ENCODE assay signal across 29 mouse cellular contexts in genomic region chr7:130743239-130744025, GRCm38 (mm10). TPM values are rescaled to one million over a fixed set of nuclear protein-coding genes. Genes with fewer than 3 reads are reported as not detected.
DNase-seq lines count a peak whose midpoint lies in the region; ATAC-seq and TF ChIP-seq lines count a peak whose summit lies in the region.
"Had no signal": no experiment of that assay in that cellular context is flagged by ENCODE, and none has a peak within 500 bp of the region (broad histone marks: within the 10 kb centered on the region; RNA-seq: fewer than 3 reads in every experiment).

No protein-coding gene starts in this region.

- TF ChIP-seq CTCF in heart, postnatal 0 days (IDR thresholded peaks at IDR 0.05; ENCODE audit: low read depth) = no peak

- no peak overlapping the region for H3K4me3 ChIP-seq in heart, postnatal 0 days (ENCODE audit: low read depth, low read length)
- no peak overlapping the region for H3K4me3 ChIP-seq in heart, embryonic 11.5 days (ENCODE audit: low read depth, low read length)
- no peak overlapping the region for H3K4me3 ChIP-seq in midbrain, embryonic 12.5 days
- H3K4me3 ChIP-seq in midbrain, embryonic 11.5 days (ENCODE audit: low read depth, low read length) = no peak overlapping the region
- no peak overlapping the region for H3K4me3 ChIP-seq in embryonic facial prominence, embryonic 13.5 days
- H3K4me3 ChIP-seq in forebrain, embryonic 15.5 days = no peak overlapping the region
- H3K4me3 ChIP-seq: forebrain, embryonic 10.5 days; heart, embryonic 15.5 days; hindbrain, embryonic 10.5 days; intestine, embryonic 15.5 days; limb, embryonic 12.5 days; liver, embryonic 13.5 days; myocyte had no signal

- TF ChIP-seq EP300 in heart, postnatal 0 days (IDR thresholded peaks at IDR 0.05; ENCODE audit: low read depth) = no peak

- no peak for DNase-seq in heart, postnatal 0 days (ENCODE audit: low spot score)
- DNase-seq in midbrain, embryonic 11.5 days (ENCODE audit: low spot score, missing footprints) = no peak
- no peak for DNase-seq in left cerebral cortex, postnatal 14 days (ENCODE audit: low spot score in 2 of 2)
- DNase-seq: adrenal gland, adult 2 months; cerebellum, adult 11-12 months; cerebellum, postnatal 10 days; forebrain, postnatal 0 days; gastrocnemius, postnatal 36 days; kidney, adult 8-10 months; kidney, postnatal 10 days; liver, embryonic 13.5 days; lung, adult 2 months; lung, postnatal 4 days; right cerebral cortex, postnatal 14 days; spleen, adult 18-20 months had no signal

- H3K4me1 ChIP-seq in heart, postnatal 0 days (ENCODE audit: control insufficient read depth, insufficient read depth) = no peaks in the 10 kb centered on the region; the same call in 1 of the 2 replicates
- H3K4me1 ChIP-seq in heart, embryonic 11.5 days (ENCODE audit: control insufficient read depth, insufficient read depth, low read length) = no peaks in the 10 kb centered on the region; the same call in 1 of the 2 replicates
- H3K4me1 ChIP-seq in midbrain, embryonic 12.5 days = no peaks in the 10 kb centered on the region
- no peaks in the 10 kb centered on the region for H3K4me1 ChIP-seq in midbrain, embryonic 11.5 days (ENCODE audit: control insufficient read depth, insufficient read depth, low read length)
- peaks cover 6% of the 10 kb centered on the region; the same call in 1 of the 2 replicates for H3K4me1 ChIP-seq in embryonic facial prominence, embryonic 13.5 days
- H3K4me1 ChIP-seq in forebrain, embryonic 15.5 days = no peaks in the 10 kb centered on the region
- H3K4me1 ChIP-seq: forebrain, embryonic 10.5 days; intestine, embryonic 15.5 days; limb, embryonic 12.5 days; liver, embryonic 13.5 days had no signal

- WGBS in heart, postnatal 0 days = 69% methylated on average over 9 of the region's 9 CpGs
- 85% methylated on average over 9 of the region's 9 CpGs for WGBS in heart, embryonic 11.5 days (ENCODE audit: insufficient replicate concordance)
- 85% methylated on average over 9 of the region's 9 CpGs for WGBS in midbrain, embryonic 12.5 days
- 89% methylated on average over 9 of the region's 9 CpGs for WGBS in midbrain, embryonic 11.5 days
- 66% methylated on average over 9 of the region's 9 CpGs for WGBS in embryonic facial prominence, embryonic 13.5 days
- 86% methylated on average over 9 of the region's 9 CpGs for WGBS in forebrain, embryonic 15.5 days

- intact Hi-C loops in left cerebral cortex, postnatal 14 days (cut with DNase I) = no loop called here

- no peaks in the 10 kb centered on the region for H3K9me3 ChIP-seq in heart, postnatal 0 days (replicated peaks; ENCODE audit: control insufficient read depth, low read length)
- no peaks in the 10 kb centered on the region for H3K9me3 ChIP-seq in heart, embryonic 11.5 days (replicated peaks; ENCODE audit: control insufficient read depth, low read length)
- H3K9me3 ChIP-seq in midbrain, embryonic 12.5 days = no peaks in the 10 kb centered on the region
- H3K9me3 ChIP-seq in midbrain, embryonic 11.5 days (ENCODE audit: control insufficient read depth, low read length) = no peaks in the 10 kb centered on the region
- H3K9me3 ChIP-seq in embryonic facial prominence, embryonic 13.5 days = no peaks in the 10 kb centered on the region
- no peaks in the 10 kb centered on the region for H3K9me3 ChIP-seq in forebrain, embryonic 15.5 days
- H3K9me3 ChIP-seq: forebrain, embryonic 10.5 days; heart, embryonic 15.5 days; hindbrain, embryonic 10.5 days; intestine, embryonic 15.5 days; limb, embryonic 12.5 days; liver, embryonic 13.5 days had no signal

- H3K27me3 ChIP-seq in heart, postnatal 0 days (ENCODE audit: control insufficient read depth, insufficient read depth, low read length) = no peaks in the 10 kb centered on the region
- H3K27me3 ChIP-seq in heart, embryonic 11.5 days (ENCODE audit: control insufficient read depth, insufficient read depth, low read length) = no peaks in the 10 kb centered on the region
- H3K27me3 ChIP-seq in midbrain, embryonic 12.5 days = no peaks in the 10 kb centered on the region
- no peaks in the 10 kb centered on the region for H3K27me3 ChIP-seq in midbrain, embryonic 11.5 days (ENCODE audit: control insufficient read depth, insufficient read depth, low read length)
- H3K27me3 ChIP-seq in embryonic facial prominence, embryonic 13.5 days = no peaks in the 10 kb centered on the region
- no peaks in the 10 kb centered on the region for H3K27me3 ChIP-seq in forebrain, embryonic 15.5 days
- H3K27me3 ChIP-seq: heart, embryonic 15.5 days; intestine, embryonic 15.5 days; limb, embryonic 12.5 days; liver, embryonic 13.5 days; Patski had no signal

- no peak overlapping the region for H3K27ac ChIP-seq in heart, postnatal 0 days (ENCODE audit: low read depth)
- no peak overlapping the region for H3K27ac ChIP-seq in heart, embryonic 11.5 days (ENCODE audit: low read depth, low read length)
- 0 out of 2 replicates have a peak overlapping the region, but pooled peaks have one; percentile 35 for H3K27ac ChIP-seq in midbrain, embryonic 12.5 days (replicated peaks)
- H3K27ac ChIP-seq in midbrain, embryonic 11.5 days (ENCODE audit: low read depth, low read length) = no peak overlapping the region
- H3K27ac ChIP-seq in embryonic facial prominence, embryonic 13.5 days = peak overlapping the region; percentile 36
- H3K27ac ChIP-seq in forebrain, embryonic 15.5 days (replicated peaks) = no peak overlapping the region
- H3K27ac ChIP-seq: forebrain, embryonic 10.5 days; heart, embryonic 15.5 days; intestine, embryonic 15.5 days; limb, embryonic 12.5 days; liver, embryonic 13.5 days had no signal

- peak; percentile 54; the same call in 1 of the 2 replicates for ATAC-seq in heart, postnatal 0 days (ENCODE audit: insufficient read depth, low read depth)
- no peak for ATAC-seq in heart, embryonic 11.5 days (replicated peaks; ENCODE audit: insufficient number of reproducible peaks, low FRiP score, low TSS enrichment)
- no peak for ATAC-seq in midbrain, embryonic 12.5 days (ENCODE audit: low FRiP score, low read depth)
- no peak for ATAC-seq in midbrain, embryonic 11.5 days (ENCODE audit: low FRiP score)
- no peak for ATAC-seq in embryonic facial prominence, embryonic 13.5 days (ENCODE audit: insufficient number of reproducible peaks, insufficient read depth, low FRiP score, low TSS enrichment, low read depth)
- ATAC-seq in forebrain, embryonic 15.5 days (replicated peaks) = no peak
- ATAC-seq: forebrain, postnatal 0 days; intestine, embryonic 15.5 days; midbrain, embryonic 16.5 days; Patski had no signal

- peaks cover 85% of the 10 kb centered on the region for H3K36me3 ChIP-seq in heart, postnatal 0 days (replicated peaks; ENCODE audit: control insufficient read depth, insufficient read depth, low read length)
- H3K36me3 ChIP-seq in heart, embryonic 11.5 days (ENCODE audit: control insufficient read depth, insufficient read depth, low read length) = peaks cover 35% of the 10 kb centered on the region
- peaks cover 96% of the 10 kb centered on the region for H3K36me3 ChIP-seq in midbrain, embryonic 12.5 days
- peaks cover 22% of the 10 kb centered on the region; the same call in 1 of the 2 replicates for H3K36me3 ChIP-seq in midbrain, embryonic 11.5 days (ENCODE audit: control insufficient read depth, insufficient read depth, low read length)
- peaks cover 97% of the 10 kb centered on the region for H3K36me3 ChIP-seq in embryonic facial prominence, embryonic 13.5 days
- peaks cover 65% of the 10 kb centered on the region for H3K36me3 ChIP-seq in forebrain, embryonic 15.5 days

- H3K4me2 ChIP-seq in heart, postnatal 0 days (ENCODE audit: low read depth, low read length) = no peak overlapping the region
- no peak overlapping the region for H3K4me2 ChIP-seq in heart, embryonic 11.5 days
- H3K4me2 ChIP-seq in midbrain, embryonic 12.5 days (replicated peaks) = no peak overlapping the region
- H3K4me2 ChIP-seq in midbrain, embryonic 11.5 days = no peak overlapping the region
- no peak overlapping the region for H3K4me2 ChIP-seq in embryonic facial prominence, embryonic 13.5 days
- H3K4me2 ChIP-seq in forebrain, embryonic 15.5 days (replicated peaks) = no peak overlapping the region
- H3K4me2 ChIP-seq: heart, embryonic 15.5 days; intestine, embryonic 15.5 days; limb, embryonic 12.5 days; liver, embryonic 13.5 days had no signal

- H3K9ac ChIP-seq in heart, postnatal 0 days (replicated peaks; ENCODE audit: low read depth, low read length) = no peak overlapping the region
- no peak overlapping the region for H3K9ac ChIP-seq in heart, embryonic 11.5 days (ENCODE audit: low read depth, low read length)
- no peak overlapping the region for H3K9ac ChIP-seq in midbrain, embryonic 12.5 days (replicated peaks)
- no peak overlapping the region for H3K9ac ChIP-seq in midbrain, embryonic 11.5 days (ENCODE audit: low read length)
- no peak overlapping the region for H3K9ac ChIP-seq in embryonic facial prominence, embryonic 13.5 days
- H3K9ac ChIP-seq in forebrain, embryonic 15.5 days (replicated peaks) = no peak overlapping the region
- H3K9ac ChIP-seq: forebrain, postnatal 0 days; heart, embryonic 15.5 days; intestine, embryonic 15.5 days; limb, embryonic 12.5 days; liver, embryonic 13.5 days had no signal

RNA-seq across cellular contexts. Expression of gene Btbd16, which starts 30.4 kb away (rescaled TPM):
- total RNA-seq in heart, postnatal 0 days (2014; rRNA removed; ENCODE audit: low replicate concordance) = not detected in 2 replicates
- polyA plus RNA-seq in heart, postnatal 0 days (2015; fragmentation: Nextera tagmentation; extraction: Ambion mirVana) = 0.12 and 0.25 TPM in 2 replicates
- not detected in 2 replicates for polyA plus RNA-seq in heart, embryonic 11.5 days (2014; fragmentation: Nextera tagmentation; extraction: Ambion mirVana)
- polyA plus RNA-seq in midbrain, embryonic 12.5 days (2016; fragmentation: Nextera tagmentation; extraction: Ambion mirVana) = not detected in 2 replicates
- not detected in 2 replicates for polyA plus RNA-seq in midbrain, embryonic 11.5 days (2014; fragmentation: Nextera tagmentation; extraction: Ambion mirVana)
- polyA plus RNA-seq in embryonic facial prominence, embryonic 13.5 days (2015; fragmentation: Nextera tagmentation; extraction: Ambion mirVana) = not detected in 2 replicates
- polyA plus RNA-seq in forebrain, embryonic 15.5 days (2015; fragmentation: Nextera tagmentation; extraction: Ambion mirVana) = not detected in 2 replicates
- under 1 TPM; 0.15 to 0.42 TPM for total RNA-seq in left cerebral cortex, postnatal 14 days (2021)
- total RNA-seq: adrenal gland, adult 2 months; gastrocnemius, postnatal 36 days; heart, adult 8-10 months; neutrophil, adult 5-6 weeks had no signal
- polyA plus RNA-seq: adrenal gland, adult 2 months; forebrain, embryonic 10.5 days; hindbrain, embryonic 10.5 days; limb, embryonic 12.5 days; liver, embryonic 13.5 days; lung, adult 2 months; midbrain, embryonic 16.5 days; myocyte had no signal

Comparison
In these comparisons a context has a peak if more than half of its experiments do, and no peak if none do; other contexts are left out.
1. H3K27ac ChIP-seq: peak in midbrain, embryonic 12.5 days (single experiment) and embryonic facial prominence, embryonic 13.5 days (single experiment); none in heart, postnatal 0 days (single experiment), heart, embryonic 11.5 days (single experiment), midbrain, embryonic 11.5 days (single experiment) and forebrain, embryonic 15.5 days (single experiment).